Mouse (Mus musculus): Measurements from ENCODE around the gene Tpsb2. TPM values are rescaled to one million over a fixed set of nuclear protein-coding genes. Genes with fewer than 3 reads are reported as not detected.
A peak's percentile ranks its signal among the peaks of the same experiment; 100 is the strongest.

Gene Tpsb2
- 11.4 and 15.3 TPM in 2 replicates for polyA plus RNA-seq (2015; fragmentation: Nextera tagmentation; extraction: Ambion mirVana)

GRCm38 (mm10) chr17:25366005-25366404 is at the start of gene Tpsb2:
Gene Tpsb2, plus strand, starts transcription at chr17:25366305.
- H3K27ac ChIP-seq (ENCODE audit: low read length) = no peak within 1 kb of the TSS
- no peaks in the 10 kb centered on the region for H3K9me3 ChIP-seq (ENCODE audit: low read length)
- TF ChIP-seq CTCF (IDR thresholded peaks at IDR 0.05) (no peak), EP300 (IDR thresholded peaks at IDR 0.05) (no peak)
- no peak for ATAC-seq
- H3K4me1 ChIP-seq (ENCODE audit: insufficient read depth, low read depth, low read length) = no peaks in the 10 kb centered on the region
- H3K4me2 ChIP-seq (replicated peaks; ENCODE audit: low read depth, low read length) = no peak within 1 kb of the TSS
- 64% methylated on average over 2 of the region's 2 CpGs for WGBS
- no peak for DNase-seq (ENCODE audit: low spot score)
- no peak within 1 kb of the TSS for H3K4me3 ChIP-seq (ENCODE audit: low read depth, low read length)
- H3K36me3 ChIP-seq (ENCODE audit: insufficient read depth, low read length) = no peaks in the 10 kb centered on the region
- H3K27me3 ChIP-seq (replicated peaks; ENCODE audit: insufficient read depth, low read length) = no peaks in the 10 kb centered on the region
- no peak within 1 kb of the TSS for H3K9ac ChIP-seq (replicated peaks; ENCODE audit: low read depth)

GRCm38 (mm10) chr17:25318354-25318753 is 47.8 kb upstream of the Tpsb2 start, which contains the start of gene Prss29:
Gene Prss29, plus strand, starts transcription at chr17:25318654.
- no peak for TF ChIP-seq EP300 (IDR thresholded peaks at IDR 0.05)
- TF ChIP-seq CTCF (IDR thresholded peaks at IDR 0.05) = no peak
- Histone ChIP-seq H3K27ac (ENCODE audit: low read length) (no peak within 1 kb of the TSS), H3K9me3 (ENCODE audit: low read length) (no peaks in the 10 kb centered on the region), H3K4me2 (replicated peaks; ENCODE audit: low read depth, low read length) (no peak within 1 kb of the TSS), H3K27me3 (replicated peaks; ENCODE audit: insufficient read depth, low read length) (no peaks in the 10 kb centered on the region), H3K9ac (replicated peaks; ENCODE audit: low read depth) (no peak within 1 kb of the TSS), H3K4me1 (ENCODE audit: insufficient read depth, low read depth, low read length) (no peaks in the 10 kb centered on the region), H3K4me3 (ENCODE audit: low read depth, low read length) (no peak within 1 kb of the TSS), H3K36me3 (ENCODE audit: insufficient read depth, low read length) (no peaks in the 10 kb centered on the region)
- no peak for DNase-seq (ENCODE audit: low spot score)
- WGBS = 66% methylated on average over 5 of the region's 5 CpGs
- no peak for ATAC-seq

DNA sequence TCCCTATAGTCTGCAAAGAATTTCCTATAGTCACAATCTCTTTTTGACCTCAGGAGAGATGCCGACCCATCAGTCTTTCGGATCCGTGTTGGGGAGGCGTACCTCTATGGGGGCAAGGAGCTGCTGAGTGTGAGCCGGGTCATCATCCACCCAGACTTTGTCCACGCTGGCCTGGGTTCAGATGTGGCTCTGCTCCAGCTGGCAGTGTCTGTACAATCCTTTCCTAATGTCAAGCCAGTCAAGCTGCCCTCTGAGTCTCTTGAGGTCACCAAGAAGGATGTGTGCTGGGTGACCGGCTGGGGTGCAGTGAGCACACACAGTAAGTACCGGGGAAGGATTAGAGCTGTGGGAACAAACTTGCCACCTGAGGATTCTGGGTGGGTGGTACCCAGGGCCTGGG is 45.3 kb upstream of the Tpsb2 start:
- Histone ChIP-seq H3K4me1 (ENCODE audit: insufficient read depth, low read depth, low read length) (no peaks in the 10 kb centered on the region), H3K27me3 (replicated peaks; ENCODE audit: insufficient read depth, low read length) (no peaks in the 10 kb centered on the region), H3K4me3 (ENCODE audit: low read depth, low read length) (no peak overlapping the region), H3K9me3 (ENCODE audit: low read length) (no peaks in the 10 kb centered on the region), H3K36me3 (ENCODE audit: insufficient read depth, low read length) (no peaks in the 10 kb centered on the region), H3K4me2 (replicated peaks; ENCODE audit: low read depth, low read length) (no peak overlapping the region), H3K27ac (ENCODE audit: low read length) (no peak overlapping the region), H3K9ac (replicated peaks; ENCODE audit: low read depth) (no peak overlapping the region)
- no peak for TF ChIP-seq EP300 (IDR thresholded peaks at IDR 0.05)
- no peak for TF ChIP-seq CTCF (IDR thresholded peaks at IDR 0.05)
- ATAC-seq (no peak), DNase-seq (ENCODE audit: low spot score) (no peak)
- 83% methylated on average over 8 of the region's 8 CpGs for WGBS

DNA sequence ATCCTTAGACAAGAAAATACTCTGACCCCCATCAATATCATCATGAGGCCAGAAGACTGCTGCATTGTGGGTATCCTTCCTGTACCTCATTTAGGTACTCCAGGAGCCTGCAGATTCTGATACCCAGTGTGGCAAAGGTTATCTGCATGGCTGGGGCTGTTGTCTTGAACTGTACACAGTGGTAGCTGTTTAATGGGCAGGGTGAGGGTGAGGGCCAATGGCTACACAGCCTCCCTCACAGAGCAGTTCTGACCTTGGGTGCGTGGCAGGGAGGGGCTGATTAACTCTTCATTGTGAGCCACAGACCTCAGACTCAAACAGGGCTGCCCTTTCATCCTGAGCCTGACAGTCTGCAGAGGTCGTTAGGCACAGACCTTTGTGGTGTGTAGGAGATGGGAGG is 43.2 kb upstream of the Tpsb2 start:
- no peaks in the 10 kb centered on the region for H3K27me3 ChIP-seq (replicated peaks; ENCODE audit: insufficient read depth, low read length)
- H3K9ac ChIP-seq (replicated peaks; ENCODE audit: low read depth) = no peak overlapping the region
- TF ChIP-seq CTCF (IDR thresholded peaks at IDR 0.05) = no peak
- no peak for TF ChIP-seq EP300 (IDR thresholded peaks at IDR 0.05)
- ATAC-seq (no peak), DNase-seq (ENCODE audit: low spot score) (no peak)
- 3% methylated on average over 2 of the region's 2 CpGs for WGBS
- no peaks in the 10 kb centered on the region for H3K9me3 ChIP-seq (ENCODE audit: low read length)
- H3K27ac ChIP-seq (ENCODE audit: low read length) = no peak overlapping the region
- no peak overlapping the region for H3K4me2 ChIP-seq (replicated peaks; ENCODE audit: low read depth, low read length)
- no peaks in the 10 kb centered on the region for H3K36me3 ChIP-seq (ENCODE audit: insufficient read depth, low read length)
- no peak overlapping the region for H3K4me3 ChIP-seq (ENCODE audit: low read depth, low read length)
- H3K4me1 ChIP-seq (ENCODE audit: insufficient read depth, low read depth, low read length) = no peaks in the 10 kb centered on the region

- DNase-seq (ENCODE audit: low spot score) (no peak), ATAC-seq (no peak)
- H3K27ac ChIP-seq (ENCODE audit: low read length) = no peak overlapping the region
- H3K4me2 ChIP-seq (replicated peaks; ENCODE audit: low read depth, low read length) = no peak overlapping the region
- H3K27me3 ChIP-seq (replicated peaks; ENCODE audit: insufficient read depth, low read length) = no peaks in the 10 kb centered on the region
- no peak overlapping the region for H3K4me3 ChIP-seq (ENCODE audit: low read depth, low read length)
- 54% methylated on average over 9 of the region's 9 CpGs for WGBS
- no peak overlapping the region for H3K9ac ChIP-seq (replicated peaks; ENCODE audit: low read depth)
- H3K4me1 ChIP-seq (ENCODE audit: insufficient read depth, low read depth, low read length) = no peaks in the 10 kb centered on the region
- H3K9me3 ChIP-seq (ENCODE audit: low read length) = no peaks in the 10 kb centered on the region
- TF ChIP-seq EP300 (IDR thresholded peaks at IDR 0.05) = no peak
- no peak for TF ChIP-seq CTCF (IDR thresholded peaks at IDR 0.05)
- no peaks in the 10 kb centered on the region for H3K36me3 ChIP-seq (ENCODE audit: insufficient read depth, low read length)
Measured at GRCm38 (mm10) chr17:25332321-25332720, 33.8 kb upstream of the Tpsb2 start.

DNA sequence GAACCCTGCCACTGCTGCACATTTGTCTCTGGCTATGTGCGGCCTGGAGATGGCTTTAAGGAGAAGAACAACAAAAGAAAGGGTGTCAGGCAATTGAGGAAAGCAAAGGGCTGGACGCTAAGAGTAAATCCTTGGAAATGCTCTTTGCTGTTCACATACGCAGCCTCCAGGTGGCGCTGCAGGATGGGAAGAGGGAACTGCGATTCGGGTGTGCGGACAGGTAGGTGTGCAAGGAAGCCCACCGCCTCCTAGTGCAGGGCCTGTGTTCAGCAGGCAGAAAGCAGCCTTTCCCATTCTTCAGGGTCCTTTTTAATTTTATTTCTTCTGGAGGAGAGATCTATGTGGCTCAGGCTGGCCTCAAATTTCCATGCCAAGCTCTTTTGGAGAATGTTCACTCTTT is 32.2 kb upstream of the Tpsb2 start:
- DNase-seq (ENCODE audit: low spot score) (peak; percentile 71), ATAC-seq (no peak)
- no peak overlapping the region for H3K4me2 ChIP-seq (replicated peaks; ENCODE audit: low read depth, low read length)
- WGBS = 1% methylated on average over 8 of the region's 8 CpGs
- no peak overlapping the region for H3K4me3 ChIP-seq (ENCODE audit: low read depth, low read length)
- TF ChIP-seq EP300 (IDR thresholded peaks at IDR 0.05) = no peak
- TF ChIP-seq CTCF (IDR thresholded peaks at IDR 0.05) = peak; percentile 92
- H3K36me3 ChIP-seq (ENCODE audit: insufficient read depth, low read length) = no peaks in the 10 kb centered on the region
- no peak overlapping the region for H3K9ac ChIP-seq (replicated peaks; ENCODE audit: low read depth)
- H3K4me1 ChIP-seq (ENCODE audit: insufficient read depth, low read depth, low read length) = no peaks in the 10 kb centered on the region
- no peaks in the 10 kb centered on the region for H3K27me3 ChIP-seq (replicated peaks; ENCODE audit: insufficient read depth, low read length)
- no peaks in the 10 kb centered on the region for H3K9me3 ChIP-seq (ENCODE audit: low read length)
- H3K27ac ChIP-seq (ENCODE audit: low read length) = no peak overlapping the region

DNA sequence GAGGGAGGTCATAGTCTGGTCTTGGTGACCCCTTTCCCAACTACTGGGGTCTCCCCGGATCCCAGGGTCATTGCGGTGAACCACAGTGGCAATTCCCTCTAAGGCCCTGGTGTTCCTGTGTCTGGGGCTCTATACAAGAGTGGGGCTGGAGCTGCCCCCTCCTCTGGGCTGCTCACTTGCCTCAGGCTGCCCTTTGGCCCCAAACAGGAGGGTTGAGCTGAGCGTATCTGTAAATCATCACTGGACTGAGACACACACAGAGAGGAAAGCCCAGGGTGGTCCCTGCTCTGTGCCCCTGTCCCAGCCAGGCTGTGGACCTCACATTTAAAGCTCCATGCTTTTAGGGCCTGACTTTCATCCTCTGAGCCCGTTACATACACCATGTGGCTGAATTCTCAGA is 27.9 kb upstream of the Tpsb2 start:
- H3K4me1 ChIP-seq (ENCODE audit: insufficient read depth, low read depth, low read length) = no peaks in the 10 kb centered on the region
- H3K27me3 ChIP-seq (replicated peaks; ENCODE audit: insufficient read depth, low read length) = no peaks in the 10 kb centered on the region
- H3K9me3 ChIP-seq (ENCODE audit: low read length) = no peaks in the 10 kb centered on the region
- no peak overlapping the region for H3K4me2 ChIP-seq (replicated peaks; ENCODE audit: low read depth, low read length)
- no peak overlapping the region for H3K27ac ChIP-seq (ENCODE audit: low read length)
- WGBS = 79% methylated on average over 4 of the region's 4 CpGs
- H3K9ac ChIP-seq (replicated peaks; ENCODE audit: low read depth) = no peak overlapping the region
- ATAC-seq (no peak), DNase-seq (ENCODE audit: low spot score) (no peak)
- H3K4me3 ChIP-seq (ENCODE audit: low read depth, low read length) = no peak overlapping the region
- no peaks in the 10 kb centered on the region for H3K36me3 ChIP-seq (ENCODE audit: insufficient read depth, low read length)
- no peak for TF ChIP-seq EP300 (IDR thresholded peaks at IDR 0.05)
